8 mouse cellular contexts compared by ENCODE assay signal in genomic region chr7:34167766-34168469, GRCm38 (mm10). TPM values are rescaled to one million over a fixed set of nuclear protein-coding genes. Genes with fewer than 3 reads are reported as not detected.
DNase-seq lines count a peak whose midpoint lies in the region; ATAC-seq and TF ChIP-seq lines count a peak whose summit lies in the region.

No protein-coding gene starts in this region.

- H3K27me3 ChIP-seq in heart, embryonic 11.5 days (ENCODE audit: control insufficient read depth, insufficient read depth, low read length), result no peaks in the 10 kb centered on the region
- no peaks in the 10 kb centered on the region for H3K27me3 ChIP-seq in G1E (ENCODE audit: insufficient read depth, low read length)
- H3K27me3 ChIP-seq in hindbrain, embryonic 16.5 days (replicated peaks; ENCODE audit: control insufficient read depth, insufficient read depth, low read length), result no peaks in the 10 kb centered on the region
- no peaks in the 10 kb centered on the region for H3K27me3 ChIP-seq in lung, embryonic 15.5 days
- no peaks in the 10 kb centered on the region for H3K27me3 ChIP-seq in stomach, embryonic 14.5 days (ENCODE audit: control insufficient read depth, insufficient read depth, low read length)

- no peaks in the 10 kb centered on the region for H3K9me3 ChIP-seq in heart, embryonic 11.5 days (replicated peaks; ENCODE audit: control insufficient read depth, low read length)
- H3K9me3 ChIP-seq in G1E (replicated peaks), result no peaks in the 10 kb centered on the region
- H3K9me3 ChIP-seq in hindbrain, embryonic 16.5 days (ENCODE audit: control insufficient read depth, low read length), result no peaks in the 10 kb centered on the region
- H3K9me3 ChIP-seq in lung, embryonic 15.5 days, result no peaks in the 10 kb centered on the region
- no peaks in the 10 kb centered on the region for H3K9me3 ChIP-seq in stomach, embryonic 14.5 days (ENCODE audit: control insufficient read depth, low read depth, low read length)

- H3K36me3 ChIP-seq in heart, embryonic 11.5 days (ENCODE audit: control insufficient read depth, insufficient read depth, low read length), result peaks cover 13% of the 10 kb centered on the region
- peaks cover 33% of the 10 kb centered on the region for H3K36me3 ChIP-seq in G1E (replicated peaks)
- H3K36me3 ChIP-seq in hindbrain, embryonic 16.5 days (ENCODE audit: control insufficient read depth, insufficient read depth, low read length), result peaks cover 14% of the 10 kb centered on the region
- peaks cover 23% of the 10 kb centered on the region for H3K36me3 ChIP-seq in lung, embryonic 15.5 days
- peaks cover 21% of the 10 kb centered on the region for H3K36me3 ChIP-seq in stomach, embryonic 14.5 days (ENCODE audit: control insufficient read depth, insufficient read depth, low read length)

- H3K9ac ChIP-seq in heart, embryonic 11.5 days (ENCODE audit: low read depth, low read length), result peak overlapping the region; percentile 98
- H3K9ac ChIP-seq in hindbrain, embryonic 16.5 days (ENCODE audit: low read depth, low read length), result peak overlapping the region; percentile 98
- peak overlapping the region; percentile 86 for H3K9ac ChIP-seq in lung, embryonic 15.5 days
- H3K9ac ChIP-seq in stomach, embryonic 14.5 days (replicated peaks; ENCODE audit: low read depth, low read length), result peak overlapping the region; percentile 95

- H3K4me2 ChIP-seq in heart, embryonic 11.5 days, result peak overlapping the region; percentile 93
- peak overlapping the region; percentile 97 for H3K4me2 ChIP-seq in hindbrain, embryonic 16.5 days (ENCODE audit: low read length)
- H3K4me2 ChIP-seq in lung, embryonic 15.5 days, result peak overlapping the region; percentile 74
- peak overlapping the region; percentile 85 for H3K4me2 ChIP-seq in stomach, embryonic 14.5 days (replicated peaks; ENCODE audit: low read depth, low read length)

- no peak for TF ChIP-seq CTCF in G1E (IDR thresholded peaks at IDR 0.05; ENCODE audit: low read depth, low read length)

- peak; percentile 60 for ATAC-seq in heart, embryonic 11.5 days (replicated peaks; ENCODE audit: insufficient number of reproducible peaks, low FRiP score, low TSS enrichment)
- ATAC-seq in G1E (ENCODE audit: extremely low read depth, insufficient number of reproducible peaks, low FRiP score, poor library complexity, severe bottlenecking), result 0 out of 2 replicates have a peak, but pooled peaks have one; percentile 16
- peak; percentile 48 for ATAC-seq in erythroblast, adult 5-6 weeks (replicated peaks; ENCODE audit: low FRiP score, poor library complexity, severe bottlenecking)
- peak; percentile 85 for ATAC-seq in hindbrain, embryonic 16.5 days
- ATAC-seq in lung, embryonic 15.5 days (ENCODE audit: borderline replicate concordance, extremely low read depth, low FRiP score, low TSS enrichment), result peak; percentile 41
- ATAC-seq in stomach, embryonic 14.5 days (ENCODE audit: insufficient number of reproducible peaks, insufficient read depth, low FRiP score, low read depth), result peak; percentile 76

- peak overlapping the region; percentile 89 for H3K27ac ChIP-seq in heart, embryonic 11.5 days (ENCODE audit: low read depth, low read length)
- H3K27ac ChIP-seq in hindbrain, embryonic 16.5 days (ENCODE audit: low read depth, low read length), result peak overlapping the region; percentile 85
- peak overlapping the region; percentile 85 for H3K27ac ChIP-seq in lung, embryonic 15.5 days
- H3K27ac ChIP-seq in stomach, embryonic 14.5 days (ENCODE audit: low read length), result peak overlapping the region; percentile 90

- H3K4me3 ChIP-seq in heart, embryonic 11.5 days (ENCODE audit: low read depth, low read length), result peak overlapping the region; percentile 98
- H3K4me3 ChIP-seq in G1E (ENCODE audit: low read depth, low read length), result peak overlapping the region; percentile 92
- H3K4me3 ChIP-seq in hindbrain, embryonic 16.5 days (ENCODE audit: low read length), result peak overlapping the region; percentile 98
- peak overlapping the region; percentile 65 for H3K4me3 ChIP-seq in lung, embryonic 15.5 days
- peak overlapping the region; percentile 94 for H3K4me3 ChIP-seq in stomach, embryonic 14.5 days (ENCODE audit: low read depth, low read length)

- DNase-seq in heart, adult 11 months, result no peak
- DNase-seq in G1E (ENCODE audit: low spot score), result peak; percentile 23
- DNase-seq in thymus, postnatal 4 days, result no peak

- under 1% methylated on average over 54 of the region's 54 CpGs for WGBS in heart, embryonic 11.5 days (ENCODE audit: insufficient replicate concordance)
- WGBS in hindbrain, embryonic 16.5 days, result under 1% methylated on average over 48 of the region's 54 CpGs
- WGBS in lung, embryonic 15.5 days, result under 1% methylated on average over 54 of the region's 54 CpGs
- under 1% methylated on average over 54 of the region's 54 CpGs for WGBS in stomach, embryonic 14.5 days

- H3K4me1 ChIP-seq in heart, embryonic 11.5 days (ENCODE audit: control insufficient read depth, insufficient read depth, low read length), result no peaks in the 10 kb centered on the region
- peaks cover 37% of the 10 kb centered on the region for H3K4me1 ChIP-seq in G1E (ENCODE audit: insufficient read depth, low read depth, low read length)
- H3K4me1 ChIP-seq in hindbrain, embryonic 16.5 days (ENCODE audit: control insufficient read depth, insufficient read depth, low read depth, low read length), result peaks cover 9% of the 10 kb centered on the region
- H3K4me1 ChIP-seq in lung, embryonic 15.5 days, result peaks cover 11% of the 10 kb centered on the region
- H3K4me1 ChIP-seq in stomach, embryonic 14.5 days (ENCODE audit: control insufficient read depth, insufficient read depth, low read length), result peaks cover 3% of the 10 kb centered on the region; the same call in 1 of the 2 replicates

RNA-seq across cellular contexts. Expression of gene Uba2, which starts 1.5 kb away (rescaled TPM):
- polyA plus RNA-seq in heart, embryonic 11.5 days (2014; fragmentation: Nextera tagmentation; extraction: Ambion mirVana), result 125 and 128 TPM in 2 replicates
- total RNA-seq in G1E (2014; fragmentation: Nextera tagmentation), result 251 and 253 TPM in 2 replicates
- total RNA-seq in G1E (2017), result 334 TPM in 2 replicates
- polyA plus RNA-seq in G1E (2012), result 57.5 and 69.1 TPM in 2 replicates
- total RNA-seq in erythroblast, adult 5-6 weeks (2015; ENCODE audit: low replicate concordance), result 35.2 and 65.0 TPM in 2 replicates
- total RNA-seq in erythroblast, adult 5-6 weeks (2017; ENCODE audit: low replicate concordance), result 49.3 and 70.3 TPM in 2 replicates
- 145 and 159 TPM in 2 replicates for polyA plus RNA-seq in hindbrain, embryonic 16.5 days (2015; fragmentation: Nextera tagmentation; extraction: Ambion mirVana)
- polyA plus RNA-seq in lung, embryonic 15.5 days (2015; fragmentation: Nextera tagmentation; extraction: Ambion mirVana), result 218 and 227 TPM in 2 replicates
- polyA plus RNA-seq in stomach, embryonic 14.5 days (2014; fragmentation: Nextera tagmentation; extraction: Ambion mirVana), result 193 and 196 TPM in 2 replicates

RNA-seq across cellular contexts. Expression of gene Pdcd2l, which starts 28.5 kb away (rescaled TPM):
- polyA plus RNA-seq in heart, embryonic 11.5 days (2014; fragmentation: Nextera tagmentation; extraction: Ambion mirVana), result 46.7 and 49.7 TPM in 2 replicates
- total RNA-seq in G1E (2014; fragmentation: Nextera tagmentation) (36.6 and 38.6 TPM in 2 replicates), G1E (2017) (48.3 and 49.8 TPM in 2 replicates)
- polyA plus RNA-seq in G1E (2012), result 6.9 and 8.0 TPM in 2 replicates
- total RNA-seq in erythroblast, adult 5-6 weeks (2015; ENCODE audit: low replicate concordance), result 9.0 and 11.5 TPM in 2 replicates
- 1.7 and 5.0 TPM in 2 replicates for total RNA-seq in erythroblast, adult 5-6 weeks (2017; ENCODE audit: low replicate concordance)
- polyA plus RNA-seq in hindbrain, embryonic 16.5 days (2015; fragmentation: Nextera tagmentation; extraction: Ambion mirVana), result 76.2 and 87.3 TPM in 2 replicates
- 57.6 and 58.1 TPM in 2 replicates for polyA plus RNA-seq in lung, embryonic 15.5 days (2015; fragmentation: Nextera tagmentation; extraction: Ambion mirVana)
- polyA plus RNA-seq in stomach, embryonic 14.5 days (2014; fragmentation: Nextera tagmentation; extraction: Ambion mirVana), result 57.1 and 64.1 TPM in 2 replicates

RNA-seq across cellular contexts. Expression of gene Wtip, which starts 34.9 kb away (rescaled TPM):
- 4.8 and 7.4 TPM in 2 replicates for polyA plus RNA-seq in heart, embryonic 11.5 days (2014; fragmentation: Nextera tagmentation; extraction: Ambion mirVana)
- total RNA-seq in G1E (2014; fragmentation: Nextera tagmentation) (not detected in 2 replicates), G1E (2017) (not detected in 2 replicates)
- not detected in 2 replicates for polyA plus RNA-seq in G1E (2012)
- not detected in 2 replicates for total RNA-seq in erythroblast, adult 5-6 weeks (2015; ENCODE audit: low replicate concordance)
- total RNA-seq in erythroblast, adult 5-6 weeks (2017; ENCODE audit: low replicate concordance), result not detected in 2 replicates
- 3.8 and 4.1 TPM in 2 replicates for polyA plus RNA-seq in hindbrain, embryonic 16.5 days (2015; fragmentation: Nextera tagmentation; extraction: Ambion mirVana)
- 7.6 and 8.9 TPM in 2 replicates for polyA plus RNA-seq in lung, embryonic 15.5 days (2015; fragmentation: Nextera tagmentation; extraction: Ambion mirVana)
- polyA plus RNA-seq in stomach, embryonic 14.5 days (2014; fragmentation: Nextera tagmentation; extraction: Ambion mirVana), result 7.1 TPM in 2 replicates

Comparison
In these comparisons a context has a peak if more than half of its experiments do, and no peak if none do; other contexts are left out.
1. ATAC-seq: peak in every context shown above with its lines; median percentile 85 in hindbrain, embryonic 16.5 days; 76 in stomach, embryonic 14.5 days; 60 in heart, embryonic 11.5 days; 48 in erythroblast, adult 5-6 weeks; 41 in lung, embryonic 15.5 days; 16 in G1E.